Mouse (Mus musculus): ENCODE measurements around the gene Rap1gap2.

Rap1gap2 gene

GRCm38 (mm10) chr11:74610545-74611176, at the start of gene Rap1gap2:
Gene Rap1gap2, minus strand, starts transcription at chr11:74610915.
- DNase-seq: no peak

GRCm38 (mm10) chr11:74660336-74660735, 49.6 kb upstream of the Rap1gap2 start:
- no peak for DNase-seq

- no peak for DNase-seq
Measured at GRCm38 (mm10) chr11:74655941-74656340, 45.2 kb upstream of the Rap1gap2 start.

- DNase-seq: no peak
Measured at GRCm38 (mm10) chr11:74653385-74653784, 42.7 kb upstream of the Rap1gap2 start.

GRCm38 (mm10) chr11:74652791-74653191, 42.1 kb upstream of the Rap1gap2 start:
- no peak for DNase-seq

GRCm38 (mm10) chr11:74650576-74651100, 39.9 kb upstream of the Rap1gap2 start:
- DNase-seq: no peak

- peak; percentile 50 for DNase-seq
Measured at GRCm38 (mm10) chr11:74649647-74650551, 39.2 kb upstream of the Rap1gap2 start.

GRCm38 (mm10) chr11:74649095-74649646, 38.5 kb upstream of the Rap1gap2 start, which contains the start of gene Cluh:
Gene Cluh, plus strand, starts transcription at chr11:74649495.
- DNase-seq: peak; percentile 98

- no peak for DNase-seq
Measured at GRCm38 (mm10) chr11:74648676-74649075, 38.0 kb upstream of the Rap1gap2 start.

- DNase-seq: peak; percentile 39
Measured at GRCm38 (mm10) chr11:74647966-74648365, 37.3 kb upstream of the Rap1gap2 start.

GRCm38 (mm10) chr11:74639628-74640027, 28.9 kb upstream of the Rap1gap2 start:
- no peak for DNase-seq

- DNase-seq: no peak
Measured at GRCm38 (mm10) chr11:74638791-74639411, 28.2 kb upstream of the Rap1gap2 start.

- peak; percentile 74 for DNase-seq
Measured at GRCm38 (mm10) chr11:74637971-74638790, 27.5 kb upstream of the Rap1gap2 start.

- no peak for DNase-seq
Measured at GRCm38 (mm10) chr11:74637486-74637885, 26.8 kb upstream of the Rap1gap2 start.

GRCm38 (mm10) chr11:74634490-74635275, 24.0 kb upstream of the Rap1gap2 start:
- DNase-seq: peak; percentile 45

- DNase-seq: no peak
Measured at GRCm38 (mm10) chr11:74631880-74632789, 21.4 kb upstream of the Rap1gap2 start.

GRCm38 (mm10) chr11:74627481-74627880, 16.8 kb upstream of the Rap1gap2 start:
- no peak for DNase-seq

- DNase-seq: no peak
Measured at GRCm38 (mm10) chr11:74625333-74625732, 14.6 kb upstream of the Rap1gap2 start.

GRCm38 (mm10) chr11:74623693-74624092, 13.0 kb upstream of the Rap1gap2 start:
- DNase-seq: no peak

All from layer of hippocampus, adult 9-11 months (tissue).